Mouse (Mus musculus) CH12.LX (cell line): Measurements from ENCODE around the gene Gucy1a1.

ENCODE experiments used
- CTCF ChIP-seq, 2 experiments: IDR thresholded peaks in 1 of 2; conservative IDR thresholded peaks in 1 of 2; 2 replicates each; pipeline ENCODE4 v1.5.1; 2011 to 2012; ENCODE audit warnings: low read depth in 2 of 2, low read length in 2 of 2, improper control_type of control experiment in 1 of 2, inconsistent platforms in 1 of 2, mild to moderate bottlenecking in 1 of 2, moderate library complexity in 1 of 2
- EP300 ChIP-seq: IDR thresholded peaks from 2 replicates; pipeline ENCODE4 v1.6.1; 2011; ENCODE audit warnings: low read length, improper control_type of control experiment
- HCFC1 ChIP-seq: IDR thresholded peaks from 2 replicates; pipeline ENCODE4 v1.6.1; 2012; ENCODE audit warnings: low read depth, mild to moderate bottlenecking, inconsistent platforms, low read length, improper control_type of control experiment
- JUND ChIP-seq: conservative IDR thresholded peaks from 2 replicates; pipeline ENCODE4 v1.6.1; 2011; ENCODE audit warnings: low read depth, low read length, improper control_type of control experiment
- MYC ChIP-seq: IDR thresholded peaks from 2 replicates; pipeline ENCODE4 v1.6.1; 2011; ENCODE audit warnings: low read depth, mild to moderate bottlenecking, improper control_type of control experiment, low read length
- NELFE ChIP-seq: IDR thresholded peaks from 2 replicates; pipeline ENCODE4 v1.6.1; 2011; ENCODE audit warnings: low read depth, low read length, improper control_type of control experiment
- POLR2A ChIP-seq: IDR thresholded peaks from 2 replicates; pipeline ENCODE4 v1.6.1; 2011; ENCODE audit warnings: low read depth, mild to moderate bottlenecking, improper control_type of control experiment, low read length
- POLR2AphosphoS2 ChIP-seq: IDR thresholded peaks from 2 replicates; pipeline ENCODE4 v1.6.1; 2011; ENCODE audit warnings: low read depth, low read length, improper control_type of control experiment
- RCOR1 ChIP-seq: conservative IDR thresholded peaks from 2 replicates; pipeline ENCODE4 v1.6.1; 2012; ENCODE audit warnings: low read depth, mild to moderate bottlenecking, inconsistent platforms, low read length, improper control_type of control experiment
- TBP ChIP-seq: conservative IDR thresholded peaks from 2 replicates; pipeline ENCODE4 v1.6.1; 2011; ENCODE audit warnings: low read depth, low read length, improper control_type of control experiment
- ZC3H11A ChIP-seq: IDR thresholded peaks from 2 replicates; pipeline ENCODE4 v1.6.1; 2012; ENCODE audit warnings: low read depth, mild to moderate bottlenecking, inconsistent platforms, low read length, improper control_type of control experiment

DNA sequence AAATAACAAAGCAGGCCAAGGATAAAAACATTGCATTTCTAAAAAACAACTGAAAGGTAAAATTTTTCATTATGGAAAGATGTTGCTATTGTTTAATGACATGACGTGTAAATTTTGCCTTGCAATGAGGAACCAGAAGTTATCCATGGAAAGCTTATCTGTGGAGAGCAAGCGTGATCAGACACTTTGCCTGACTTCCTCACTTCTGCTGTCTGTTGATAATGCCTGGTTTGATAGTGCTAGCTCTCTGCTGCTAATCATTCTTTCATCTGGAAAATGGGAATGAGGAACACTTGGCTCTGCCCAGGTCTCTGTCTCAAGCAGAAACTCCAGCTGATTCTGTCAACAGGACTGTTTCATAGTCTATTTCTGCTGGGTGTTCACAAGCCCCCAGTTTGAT is 20.3 kb upstream of the Gucy1a1 start:
- TF ChIP-seq EP300, result no peak
- TF ChIP-seq HCFC1, result no peak
- no peak for TF ChIP-seq JUND
- TF ChIP-seq ZC3H11A, result no peak
- TF ChIP-seq POLR2A, result no peak
- TF ChIP-seq MYC, result no peak
- TF ChIP-seq NELFE, result no peak
- no peak for TF ChIP-seq TBP
- no peak for TF ChIP-seq CTCF (conservative IDR thresholded peaks at IDR 0.05 in 1 of 2, IDR thresholded peaks at IDR 0.05 in 1 of 2; ENCODE audit: low read depth in 2 of 2, low read length in 2 of 2)
- TF ChIP-seq POLR2AphosphoS2, result no peak
- TF ChIP-seq RCOR1, result no peak
